Mouse (Mus musculus): ENCODE results near the gene Hoxa4.

DNA sequence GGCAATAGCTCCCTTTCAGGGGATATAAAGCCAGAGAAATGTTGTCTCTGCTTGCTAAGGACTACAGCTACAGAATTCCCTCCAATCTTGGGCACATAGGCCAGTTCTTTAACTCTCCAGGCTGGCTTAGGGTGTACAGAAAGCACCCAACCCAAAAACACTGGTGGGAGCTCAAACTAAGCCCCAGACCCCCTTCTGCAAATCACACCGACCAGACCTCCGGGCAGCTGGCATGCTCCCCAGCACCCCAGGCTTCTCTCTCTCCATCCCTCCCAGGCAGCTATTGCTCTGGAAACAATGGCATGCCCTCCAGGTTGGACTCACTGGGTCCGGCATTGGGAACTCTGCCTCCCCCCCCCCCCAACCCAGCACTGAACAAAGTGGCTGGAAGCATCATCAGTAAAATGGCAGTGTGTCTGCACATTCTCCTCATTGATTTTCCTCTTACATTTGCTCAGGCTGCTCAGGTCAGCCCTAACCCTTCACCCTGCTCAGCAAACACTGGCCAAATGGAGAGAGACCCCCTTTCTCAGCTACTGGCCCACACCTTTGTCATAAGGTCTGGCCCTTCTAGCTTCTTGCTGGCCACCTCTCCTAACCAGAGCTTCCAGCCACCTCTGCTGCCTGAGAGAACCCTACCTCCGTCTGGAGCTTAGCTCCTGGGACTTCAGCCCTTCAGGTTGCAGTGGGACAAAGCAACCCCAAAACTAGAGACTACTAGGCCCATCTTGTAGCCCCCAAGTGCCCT lies 12.5 kb downstream of the Hoxa4 start:
- TF ChIP-seq CTCF (IDR thresholded peaks at IDR 0.05; ENCODE audit: low read depth) = no peak
- TF ChIP-seq EP300 (IDR thresholded peaks at IDR 0.05; ENCODE audit: low read depth) = no peak
